Mouse (Mus musculus) limb, embryonic 13.5 days (tissue): Measurements from ENCODE around the gene Bri3. TPM values are rescaled to one million over a fixed set of nuclear protein-coding genes. Genes with fewer than 3 reads are reported as not detected.

ENCODE experiments used
- ATAC-seq: fragments of 200-750 bp; cut with Nextera tagmentation; 2 replicates; pipeline ENCODE4 v1.8.0; 2017; ENCODE audit warnings: low read depth, moderate number of reproducible peaks, moderate TSS enrichment; ENCODE audit not compliant: low FRiP score
- H3K27ac ChIP-seq: fragments of 300-500 bp; sonication (generic); 2 replicates; pipeline ENCODE4 v1.5.1; 2015; ENCODE audit warnings: inconsistent platforms, mild to moderate bottlenecking, moderate library complexity
- H3K27me3 ChIP-seq: fragments of 300-500 bp; sonication (generic); 2 replicates; pipeline ENCODE4 v1.6.1; 2015; ENCODE audit warnings: mild to moderate bottlenecking, inconsistent platforms
- H3K36me3 ChIP-seq: fragments of 300-500 bp; sonication (generic); 2 replicates; pipeline ENCODE4 v1.6.1; 2015; ENCODE audit warnings: inconsistent platforms, mild to moderate bottlenecking, moderate library complexity
- H3K4me1 ChIP-seq: fragments of 300-500 bp; sonication (generic); 2 replicates; pipeline ENCODE4 v1.6.1; 2015; ENCODE audit warnings: inconsistent platforms
- H3K4me2 ChIP-seq: fragments of 300-500 bp; sonication (generic); replicated peaks from 2 replicates; pipeline ENCODE4 v1.6.1; 2015; ENCODE audit warnings: inconsistent platforms, mild to moderate bottlenecking, moderate library complexity
- H3K4me3 ChIP-seq: fragments of 300-500 bp; sonication (generic); 2 replicates; pipeline ENCODE4 v1.5.1; 2015; ENCODE audit warnings: moderate library complexity, mild to moderate bottlenecking, inconsistent platforms
- H3K9ac ChIP-seq: fragments of 300-500 bp; sonication (generic); 2 replicates; pipeline ENCODE4 v1.6.1; 2015; ENCODE audit warnings: mild to moderate bottlenecking, inconsistent platforms
- H3K9me3 ChIP-seq: fragments of 300-500 bp; sonication (generic); 2 replicates; pipeline ENCODE4 v1.6.1; 2016; ENCODE audit warnings: inconsistent platforms
- WGBS: fragments of 180-500 bp; shearing (Covaris S2); methylation state at CpG from one replicate; pipeline ENCODE4 v1.1.7; 2015; 5-methylcytosine and 5-hydroxymethylcytosine counted together
- polyA plus RNA-seq: library from polyadenylated mRNA; unstranded; fragments of >200 nt; fragmentation: Nextera tagmentation; extraction: Ambion mirVana; gene quantifications from 2 replicates; pipeline ENCODE4 v1.2.1, GENCODE M21; 2015

Bri3 gene
- polyA plus RNA-seq, 1 experiment from 2014 or later, result 112 TPM

- under 1% methylated on average over 34 of the region's 40 CpGs for WGBS
- peak overlapping the region; percentile 94 for H3K9ac ChIP-seq
- peaks cover 48% of the 10 kb centered on the region for H3K4me1 ChIP-seq
- H3K4me2 ChIP-seq, result peak overlapping the region; percentile 86
- H3K4me3 ChIP-seq, result peak overlapping the region; percentile 97
- H3K27ac ChIP-seq, result peak overlapping the region; percentile 89
- H3K9me3 ChIP-seq, result no peaks in the 10 kb centered on the region
- no peaks in the 10 kb centered on the region for H3K27me3 ChIP-seq
- peaks cover 22% of the 10 kb centered on the region for H3K36me3 ChIP-seq
- peak; percentile 58 for ATAC-seq
Measured at GRCm38 (mm10) chr5:144255632-144256540, 11.6 kb downstream of the Bri3 start.

DNA sequence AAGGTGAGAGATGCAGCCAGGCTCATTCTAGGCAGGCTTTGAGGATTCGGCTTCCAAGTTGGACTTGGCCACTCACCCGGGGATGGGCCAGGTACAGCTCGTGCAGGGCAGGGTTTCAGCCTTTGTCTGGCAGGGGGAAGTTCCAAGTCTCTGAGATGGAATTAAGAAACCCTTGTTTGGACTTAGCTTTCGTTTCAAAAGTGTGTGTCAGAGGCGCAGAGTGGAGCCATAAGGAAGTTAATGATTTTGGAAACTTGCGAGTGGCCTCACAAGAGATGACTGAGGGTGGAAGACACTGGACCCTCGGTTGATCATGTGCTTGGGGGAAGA, 12.3 kb downstream of the Bri3 start:
- peak overlapping the region; percentile 89 for H3K27ac ChIP-seq
- H3K4me1 ChIP-seq, result peaks cover 52% of the 10 kb centered on the region
- no peaks in the 10 kb centered on the region for H3K27me3 ChIP-seq
- H3K9ac ChIP-seq, result peak overlapping the region; percentile 94
- WGBS, result 5% methylated on average over 7 of the region's 7 CpGs
- no peak for ATAC-seq
- H3K9me3 ChIP-seq, result no peaks in the 10 kb centered on the region
- H3K4me2 ChIP-seq, result peak overlapping the region; percentile 86
- H3K4me3 ChIP-seq, result peak overlapping the region; percentile 97
- peaks cover 29% of the 10 kb centered on the region for H3K36me3 ChIP-seq

DNA sequence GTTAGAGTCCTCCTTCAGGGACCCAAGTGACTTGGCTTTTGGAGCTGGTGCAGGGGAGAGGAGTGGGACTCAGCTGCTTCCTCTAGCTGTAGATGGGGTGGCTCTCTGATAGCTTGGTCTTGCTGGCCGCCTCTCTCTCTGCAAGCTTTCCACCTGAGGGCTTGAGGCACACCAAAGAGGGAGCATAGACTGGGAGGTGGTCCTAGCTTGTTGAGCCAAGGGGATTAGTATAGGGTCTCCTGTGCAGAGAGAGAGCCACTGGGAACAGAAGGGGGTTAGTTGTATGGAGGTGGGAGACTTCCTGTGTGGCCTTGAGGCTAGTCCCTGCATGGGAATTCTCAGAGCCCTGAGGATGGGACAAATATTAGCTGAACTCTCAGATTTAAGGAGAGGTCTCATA, 12.7 kb downstream of the Bri3 start:
- WGBS, result 33% methylated on average over 1 of the region's 1 CpGs
- Histone ChIP-seq H3K36me3 (peaks cover 32% of the 10 kb centered on the region), H3K9ac (peak overlapping the region; percentile 94), H3K4me1 (peaks cover 53% of the 10 kb centered on the region), H3K27ac (peak overlapping the region; percentile 89), H3K4me3 (peak overlapping the region; percentile 97), H3K4me2 (peak overlapping the region; percentile 86), H3K9me3 (no peaks in the 10 kb centered on the region), H3K27me3 (no peaks in the 10 kb centered on the region)
- ATAC-seq, result no peak

DNA sequence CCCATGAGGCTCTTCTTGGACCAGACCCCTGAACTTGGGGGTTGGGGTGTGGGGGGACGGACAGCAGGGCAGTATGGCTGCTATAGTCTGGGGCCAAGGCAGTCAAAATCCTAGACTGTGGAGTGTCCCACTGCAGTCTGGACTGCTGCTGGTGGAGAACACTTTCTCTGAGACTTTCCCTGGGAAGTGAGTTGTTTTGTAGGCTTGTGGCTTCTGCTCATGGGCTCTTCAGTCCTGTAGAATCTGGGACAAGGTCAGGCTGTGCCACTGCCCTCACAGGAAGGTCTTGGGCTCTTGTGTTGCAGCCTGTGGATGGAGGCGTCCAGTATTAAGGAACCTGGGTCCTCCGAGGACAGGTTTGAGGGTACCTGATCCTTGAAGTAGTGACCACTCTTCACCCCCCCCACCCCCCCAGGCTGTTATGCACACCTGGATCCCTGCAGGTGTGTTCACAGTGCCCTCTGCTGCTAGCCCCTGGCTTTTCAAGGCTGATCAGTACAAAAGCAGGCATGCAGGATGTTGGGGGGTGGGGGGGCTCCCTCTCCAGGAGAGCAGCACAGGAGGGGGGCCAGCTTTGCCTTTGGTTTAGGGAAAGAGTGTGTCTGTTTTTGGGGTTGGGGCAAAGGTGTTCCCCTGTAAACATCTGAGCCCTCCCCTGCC, 13.3 kb downstream of the Bri3 start:
- H3K4me2 ChIP-seq, result peak overlapping the region; percentile 86
- H3K4me3 ChIP-seq, result peak overlapping the region; percentile 97
- H3K4me1 ChIP-seq, result peaks cover 57% of the 10 kb centered on the region
- peak overlapping the region; percentile 89; the same call in 1 of the 2 replicates for H3K27ac ChIP-seq
- H3K9me3 ChIP-seq, result no peaks in the 10 kb centered on the region
- H3K9ac ChIP-seq, result peak overlapping the region; percentile 94
- 62% methylated on average over 3 of the region's 3 CpGs for WGBS
- peaks cover 37% of the 10 kb centered on the region for H3K36me3 ChIP-seq
- no peaks in the 10 kb centered on the region for H3K27me3 ChIP-seq
- ATAC-seq, result no peak

DNA sequence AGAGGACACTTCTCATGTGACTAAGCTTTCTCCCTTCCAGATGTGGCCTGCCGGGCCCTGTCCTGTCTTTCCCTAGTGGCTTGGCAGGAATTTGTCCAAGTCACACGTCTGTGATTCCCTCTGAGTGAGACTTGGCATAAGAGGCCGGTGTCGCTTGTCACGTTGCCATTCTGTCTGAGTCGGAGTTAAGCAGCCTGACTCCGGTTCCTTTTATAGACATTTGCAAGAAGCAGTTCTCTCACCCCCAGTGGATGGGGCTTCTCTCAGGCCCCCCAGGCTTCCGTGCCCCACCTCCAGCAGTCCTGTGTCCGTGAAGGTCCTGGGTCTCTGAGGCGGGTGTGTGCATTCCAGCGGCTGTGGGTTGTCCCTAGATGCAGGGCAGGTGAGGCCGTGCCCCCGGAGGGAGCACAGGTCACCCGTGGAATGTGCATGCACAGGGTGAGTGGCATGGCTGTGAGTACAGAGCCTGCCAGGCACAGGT, 13.9 kb downstream of the Bri3 start:
- peak overlapping the region; percentile 86 for H3K4me2 ChIP-seq
- no peak for ATAC-seq
- peak overlapping the region; percentile 97 for H3K4me3 ChIP-seq
- 27% methylated on average over 14 of the region's 14 CpGs for WGBS
- peaks cover 61% of the 10 kb centered on the region for H3K4me1 ChIP-seq
- peaks cover 41% of the 10 kb centered on the region for H3K36me3 ChIP-seq
- H3K9me3 ChIP-seq, result no peaks in the 10 kb centered on the region
- peak overlapping the region; percentile 94 for H3K9ac ChIP-seq
- peak overlapping the region; percentile 65 for H3K27ac ChIP-seq
- no peaks in the 10 kb centered on the region for H3K27me3 ChIP-seq

GRCm38 (mm10) chr5:144258687-144259086, 14.4 kb downstream of the Bri3 start:
- Histone ChIP-seq H3K27me3 (no peaks in the 10 kb centered on the region), H3K36me3 (peaks cover 43% of the 10 kb centered on the region), H3K27ac (peak overlapping the region; percentile 65; the same call in 1 of the 2 replicates), H3K4me3 (peak overlapping the region; percentile 97), H3K4me1 (peaks cover 64% of the 10 kb centered on the region), H3K9ac (peak overlapping the region; percentile 94), H3K4me2 (peak overlapping the region; percentile 86), H3K9me3 (no peaks in the 10 kb centered on the region)
- ATAC-seq, result no peak
- WGBS, result 19% methylated on average over 2 of the region's 2 CpGs

DNA sequence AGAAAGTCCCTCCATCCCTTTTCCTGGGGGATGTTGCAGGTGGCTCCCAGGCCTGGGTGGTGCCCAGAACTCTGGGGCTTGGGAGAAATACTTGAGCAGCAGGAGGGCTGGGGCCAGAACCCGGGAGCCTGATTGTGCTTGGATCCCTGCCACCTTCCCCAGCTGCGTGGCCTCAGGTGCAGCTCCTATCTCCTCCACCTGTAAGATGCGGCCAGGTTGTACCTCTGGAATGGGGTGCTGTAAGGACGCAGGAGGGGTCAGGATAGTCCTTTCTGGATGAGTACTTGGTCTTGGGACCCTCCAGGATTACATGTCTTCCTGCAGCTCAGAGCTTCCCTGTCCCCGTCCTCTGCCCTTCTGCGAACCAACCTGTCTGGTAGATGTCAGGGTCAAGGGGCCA, 15.0 kb downstream of the Bri3 start:
- WGBS, result 74% methylated on average over 6 of the region's 6 CpGs
- 0 out of 2 replicates have a peak overlapping the region, but pooled peaks have one; percentile 97 for H3K4me3 ChIP-seq
- H3K36me3 ChIP-seq, result peaks cover 43% of the 10 kb centered on the region
- no peaks in the 10 kb centered on the region for H3K9me3 ChIP-seq
- peaks cover 63% of the 10 kb centered on the region for H3K4me1 ChIP-seq
- H3K27ac ChIP-seq, result no peak overlapping the region
- H3K9ac ChIP-seq, result 0 out of 2 replicates have a peak overlapping the region, but pooled peaks have one; percentile 94
- H3K4me2 ChIP-seq, result peak overlapping the region; percentile 86
- no peak for ATAC-seq
- no peaks in the 10 kb centered on the region for H3K27me3 ChIP-seq

DNA sequence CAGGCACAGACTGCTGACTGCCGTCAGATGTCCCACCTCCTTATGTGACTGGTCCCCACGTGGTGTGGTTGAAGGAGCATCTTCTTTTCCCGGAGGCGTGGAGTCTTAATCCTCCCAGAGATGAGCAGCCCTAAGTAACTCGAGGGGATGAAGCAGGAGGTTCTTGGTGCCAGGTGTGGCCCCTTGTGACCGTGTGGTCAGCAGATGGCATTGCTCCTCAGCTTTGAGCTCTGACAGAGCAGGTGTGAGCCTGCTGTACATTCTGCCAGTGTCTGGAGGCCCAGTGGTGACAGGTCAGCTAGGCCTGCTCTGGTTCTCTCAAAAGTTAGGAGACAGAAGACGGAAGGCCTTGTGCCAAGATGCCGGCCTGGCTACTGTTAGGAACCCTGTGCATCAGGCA, 16.2 kb downstream of the Bri3 start:
- Histone ChIP-seq H3K4me2 (no peak overlapping the region), H3K9ac (no peak overlapping the region), H3K4me3 (no peak overlapping the region), H3K9me3 (no peaks in the 10 kb centered on the region), H3K4me1 (peaks cover 58% of the 10 kb centered on the region), H3K36me3 (peaks cover 54% of the 10 kb centered on the region), H3K27me3 (no peaks in the 10 kb centered on the region), H3K27ac (no peak overlapping the region)
- WGBS, result 77% methylated on average over 8 of the region's 8 CpGs
- no peak for ATAC-seq

DNA sequence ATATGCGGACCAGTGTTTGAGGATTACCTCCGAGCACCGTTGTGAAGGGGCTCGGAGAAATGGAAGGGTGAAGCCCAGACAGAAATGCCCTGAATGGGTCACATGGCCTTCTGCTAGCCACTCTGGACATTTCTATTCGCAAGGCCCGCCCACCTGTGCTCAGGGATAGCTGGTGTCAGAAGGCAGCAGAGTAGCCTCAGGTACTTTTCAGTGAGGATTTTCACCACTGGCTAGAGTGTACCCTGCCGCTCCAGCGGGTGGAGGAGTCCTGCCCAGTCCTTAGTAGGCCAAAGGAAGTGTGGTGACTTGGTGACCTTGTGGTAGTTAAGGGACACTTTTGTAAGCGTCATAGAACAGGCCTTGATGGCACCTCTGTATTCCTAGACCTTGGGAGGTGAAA, 17.1 kb downstream of the Bri3 start:
- Histone ChIP-seq H3K4me2 (no peak overlapping the region), H3K4me1 (peaks cover 58% of the 10 kb centered on the region), H3K27ac (no peak overlapping the region), H3K27me3 (no peaks in the 10 kb centered on the region), H3K36me3 (peaks cover 57% of the 10 kb centered on the region), H3K9me3 (no peaks in the 10 kb centered on the region), H3K4me3 (no peak overlapping the region), H3K9ac (no peak overlapping the region)
- 80% methylated on average over 9 of the region's 9 CpGs for WGBS
- no peak for ATAC-seq

GRCm38 (mm10) chr5:144261829-144262228, 17.6 kb downstream of the Bri3 start:
- ATAC-seq, result no peak
- H3K4me1 ChIP-seq, result peaks cover 55% of the 10 kb centered on the region
- no peaks in the 10 kb centered on the region for H3K9me3 ChIP-seq
- no peak overlapping the region for H3K27ac ChIP-seq
- WGBS, result 93% methylated on average over 5 of the region's 5 CpGs
- no peak overlapping the region for H3K9ac ChIP-seq
- H3K4me2 ChIP-seq, result no peak overlapping the region
- H3K36me3 ChIP-seq, result peaks cover 62% of the 10 kb centered on the region
- H3K27me3 ChIP-seq, result no peaks in the 10 kb centered on the region
- H3K4me3 ChIP-seq, result no peak overlapping the region

- no peak overlapping the region for H3K4me2 ChIP-seq
- peaks cover 42% of the 10 kb centered on the region for H3K4me1 ChIP-seq
- H3K9me3 ChIP-seq, result no peaks in the 10 kb centered on the region
- H3K36me3 ChIP-seq, result peaks cover 69% of the 10 kb centered on the region
- no peaks in the 10 kb centered on the region for H3K27me3 ChIP-seq
- H3K4me3 ChIP-seq, result no peak overlapping the region
- H3K27ac ChIP-seq, result no peak overlapping the region
- H3K9ac ChIP-seq, result no peak overlapping the region
- ATAC-seq, result no peak
- 72% methylated on average over 9 of the region's 9 CpGs for WGBS
Measured at GRCm38 (mm10) chr5:144263082-144263481, 18.8 kb downstream of the Bri3 start.

- Histone ChIP-seq H3K4me2 (no peak overlapping the region), H3K4me3 (no peak overlapping the region), H3K36me3 (peaks cover 73% of the 10 kb centered on the region), H3K27ac (no peak overlapping the region), H3K4me1 (peaks cover 38% of the 10 kb centered on the region), H3K9ac (no peak overlapping the region), H3K9me3 (no peaks in the 10 kb centered on the region), H3K27me3 (no peaks in the 10 kb centered on the region)
- 82% methylated on average over 13 of the region's 13 CpGs for WGBS
- no peak for ATAC-seq
Measured at GRCm38 (mm10) chr5:144263496-144263895, 19.3 kb downstream of the Bri3 start.
